Mouse (Mus musculus): ENCODE results near the gene Kif24. TPM values are rescaled to one million over a fixed set of nuclear protein-coding genes. Genes with fewer than 3 reads are reported as not detected.

Kif24 gene
- polyA plus RNA-seq, 1 experiment from 2014 or later: 3.7 TPM

Other genes starting within 250 kb of the Kif24 start
- gene Ubap2, start 189.7 kb downstream of the Kif24 start, polyA plus RNA-seq (2014; fragmentation: Nextera tagmentation; extraction: Ambion mirVana): 41.9 and 56.2 TPM in 2 replicates
- gene Dcaf12, start 150.0 kb downstream of the Kif24 start, polyA plus RNA-seq (2014; fragmentation: Nextera tagmentation; extraction: Ambion mirVana): 63.6 and 66.6 TPM in 2 replicates
- gene Ubap1, start 115.9 kb downstream of the Kif24 start, polyA plus RNA-seq (2014; fragmentation: Nextera tagmentation; extraction: Ambion mirVana): 58.4 and 77.2 TPM in 2 replicates
- 68.4 and 79.9 TPM in 2 replicates for gene Nudt2, start 264 bp upstream of the Kif24 start, polyA plus RNA-seq (2014; fragmentation: Nextera tagmentation; extraction: Ambion mirVana)
- gene AI464131, start 38.2 kb upstream of the Kif24 start, polyA plus RNA-seq (2014; fragmentation: Nextera tagmentation; extraction: Ambion mirVana): 7.2 and 8.0 TPM in 2 replicates
- gene 1110017D15Rik, start 52.4 kb upstream of the Kif24 start, polyA plus RNA-seq (2014; fragmentation: Nextera tagmentation; extraction: Ambion mirVana): 12.9 and 13.2 TPM in 2 replicates
- 19.9 and 22.3 TPM in 2 replicates for gene Fam219a, start 104.7 kb upstream of the Kif24 start, polyA plus RNA-seq (2014; fragmentation: Nextera tagmentation; extraction: Ambion mirVana)
- 2.0 and 2.8 TPM in 2 replicates for gene Dnaic1, start 104.9 kb upstream of the Kif24 start, polyA plus RNA-seq (2014; fragmentation: Nextera tagmentation; extraction: Ambion mirVana)
- 121 and 154 TPM in 2 replicates for gene Enho, start 175.4 kb upstream of the Kif24 start, polyA plus RNA-seq (2014; fragmentation: Nextera tagmentation; extraction: Ambion mirVana)
- 23.9 and 46.8 TPM in 2 replicates for gene Cntfr, start 232.2 kb upstream of the Kif24 start, polyA plus RNA-seq (2014; fragmentation: Nextera tagmentation; extraction: Ambion mirVana)
- gene Il11ra1, start 235.1 kb upstream of the Kif24 start, polyA plus RNA-seq (2014; fragmentation: Nextera tagmentation; extraction: Ambion mirVana): 28.1 and 32.1 TPM in 2 replicates
- gene Rpp25l, start 248.6 kb upstream of the Kif24 start, polyA plus RNA-seq (2014; fragmentation: Nextera tagmentation; extraction: Ambion mirVana): 62.2 and 64.1 TPM in 2 replicates